Mouse (Mus musculus): ENCODE data around the gene Tecta. TPM values are rescaled to one million over a fixed set of nuclear protein-coding genes. Genes with fewer than 3 reads are reported as not detected.

Tecta gene
- polyA plus RNA-seq, 1 experiment, result 0.02 TPM

DNA sequence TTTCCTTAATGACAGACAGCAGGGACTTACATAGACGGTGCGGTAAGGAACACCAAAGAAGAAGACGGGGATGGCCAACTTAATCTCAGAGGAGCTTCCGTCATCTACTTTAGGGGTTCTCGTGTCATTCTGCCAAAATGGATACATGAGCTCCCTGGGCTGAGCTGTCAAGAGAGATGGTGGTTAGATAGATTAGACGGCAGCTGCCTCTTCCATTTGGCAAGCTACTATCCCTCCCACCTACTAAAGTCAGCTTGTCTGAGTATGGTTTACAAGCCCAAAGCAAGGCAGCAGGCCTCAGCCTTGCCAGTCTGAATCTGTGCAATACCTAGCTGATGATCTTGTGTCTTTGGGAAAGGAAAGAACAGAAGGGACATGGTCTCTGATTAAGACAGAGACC lies 4.8 kb downstream of the Tecta start:
- TF ChIP-seq TAL1 (IDR thresholded peaks at IDR 0.05; ENCODE audit: low read length), result no peak
- no peak for TF ChIP-seq GATA1 (IDR thresholded peaks at IDR 0.05; ENCODE audit: low read length)
- Histone ChIP-seq H3K4me3 (replicated peaks) (no peak overlapping the region), H3K4me1 (ENCODE audit: control insufficient read depth) (no peaks in the 10 kb centered on the region; the same call in 1 of the 2 replicates), H3K9me3 (ENCODE audit: control insufficient read depth, low read length) (no peaks in the 10 kb centered on the region), H3K27me3 (ENCODE audit: control insufficient read depth) (peaks cover 3% of the 10 kb centered on the region; the same call in 1 of the 2 replicates), H3K36me3 (ENCODE audit: control insufficient read depth) (no peaks in the 10 kb centered on the region)

DNA sequence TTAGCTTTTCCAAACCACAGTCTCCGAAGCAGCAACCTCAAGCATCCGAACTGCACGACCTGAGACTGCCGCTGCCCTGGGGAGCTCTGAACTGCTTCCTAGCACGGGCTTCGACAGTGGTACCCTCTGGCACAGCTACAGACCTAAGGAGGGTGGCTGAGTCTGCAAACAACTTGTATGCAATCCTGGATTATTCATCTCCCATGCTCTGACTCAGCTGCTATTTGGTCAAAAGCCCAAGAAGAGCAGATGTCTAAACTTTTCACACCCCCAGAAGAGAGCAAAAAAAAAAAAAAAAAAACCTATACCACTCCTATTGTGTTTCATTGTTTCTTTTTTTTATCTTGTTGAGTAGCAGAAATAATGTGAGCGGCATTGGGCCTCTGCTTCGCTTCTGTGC lies 5.4 kb downstream of the Tecta start:
- no peaks in the 10 kb centered on the region for H3K9me3 ChIP-seq (ENCODE audit: control insufficient read depth, low read length)
- no peaks in the 10 kb centered on the region; the same call in 1 of the 2 replicates for H3K4me1 ChIP-seq (ENCODE audit: control insufficient read depth)
- peaks cover 3% of the 10 kb centered on the region; the same call in 1 of the 2 replicates for H3K27me3 ChIP-seq (ENCODE audit: control insufficient read depth)
- no peak overlapping the region for H3K4me3 ChIP-seq (replicated peaks)
- no peaks in the 10 kb centered on the region for H3K36me3 ChIP-seq (ENCODE audit: control insufficient read depth)
- TF ChIP-seq TAL1 (IDR thresholded peaks at IDR 0.05; ENCODE audit: low read length) (no peak), GATA1 (IDR thresholded peaks at IDR 0.05; ENCODE audit: low read length) (no peak)

DNA sequence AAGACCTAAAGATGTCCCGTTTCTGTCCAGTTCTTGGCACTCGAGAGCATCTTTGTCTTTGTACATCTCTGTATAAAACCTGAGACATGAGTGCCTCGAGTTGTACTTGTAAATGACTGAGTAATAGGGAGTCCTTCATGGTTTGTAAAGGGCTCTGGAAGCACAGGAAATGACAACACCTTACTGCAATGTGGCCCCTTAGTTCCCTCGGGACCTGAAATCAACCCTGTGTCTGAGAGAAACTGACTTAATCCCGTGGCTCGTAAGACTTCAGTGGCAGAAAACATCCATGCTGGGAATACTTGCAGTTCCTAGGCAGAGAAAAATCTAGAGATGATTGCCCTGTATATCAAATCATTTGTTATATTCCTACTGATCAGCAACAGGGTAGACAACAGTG lies 6.8 kb downstream of the Tecta start:
- TF ChIP-seq GATA1 (IDR thresholded peaks at IDR 0.05; ENCODE audit: low read length) (no peak), TAL1 (IDR thresholded peaks at IDR 0.05; ENCODE audit: low read length) (no peak)
- H3K4me1 ChIP-seq (ENCODE audit: control insufficient read depth), result no peaks in the 10 kb centered on the region; the same call in 1 of the 2 replicates
- no peaks in the 10 kb centered on the region for H3K36me3 ChIP-seq (ENCODE audit: control insufficient read depth)
- H3K9me3 ChIP-seq (ENCODE audit: control insufficient read depth, low read length), result no peaks in the 10 kb centered on the region
- no peak overlapping the region for H3K4me3 ChIP-seq (replicated peaks)
- H3K27me3 ChIP-seq (ENCODE audit: control insufficient read depth), result peaks cover 3% of the 10 kb centered on the region; the same call in 1 of the 2 replicates

DNA sequence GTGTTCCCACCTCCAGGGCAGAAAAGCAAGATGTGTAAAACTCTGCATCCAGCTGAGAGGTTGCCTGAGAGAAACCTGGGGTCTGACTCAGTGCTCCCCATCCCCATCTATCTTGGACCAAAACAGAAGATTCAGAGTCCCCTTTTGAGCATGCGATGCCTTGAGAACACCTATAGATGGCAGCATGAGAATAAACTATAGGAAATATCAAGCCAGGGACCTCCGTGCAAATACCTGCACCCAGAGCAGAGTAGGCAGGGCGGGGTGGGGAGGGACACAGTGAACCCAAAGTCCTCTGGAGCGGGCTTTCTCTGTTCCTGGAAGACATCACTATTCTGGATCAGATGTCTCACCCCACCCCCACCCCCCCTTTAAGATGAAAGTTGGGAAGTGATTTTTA lies 11.2 kb downstream of the Tecta start:
- TF ChIP-seq GATA1 (IDR thresholded peaks at IDR 0.05; ENCODE audit: low read length), result no peak
- no peak for TF ChIP-seq TAL1 (IDR thresholded peaks at IDR 0.05; ENCODE audit: low read length)
- H3K27me3 ChIP-seq (ENCODE audit: control insufficient read depth), result no peaks in the 10 kb centered on the region
- no peaks in the 10 kb centered on the region; the same call in 1 of the 2 replicates for H3K4me1 ChIP-seq (ENCODE audit: control insufficient read depth)
- H3K9me3 ChIP-seq (ENCODE audit: control insufficient read depth, low read length), result no peaks in the 10 kb centered on the region
- H3K36me3 ChIP-seq (ENCODE audit: control insufficient read depth), result no peaks in the 10 kb centered on the region
- no peak overlapping the region for H3K4me3 ChIP-seq (replicated peaks)

DNA sequence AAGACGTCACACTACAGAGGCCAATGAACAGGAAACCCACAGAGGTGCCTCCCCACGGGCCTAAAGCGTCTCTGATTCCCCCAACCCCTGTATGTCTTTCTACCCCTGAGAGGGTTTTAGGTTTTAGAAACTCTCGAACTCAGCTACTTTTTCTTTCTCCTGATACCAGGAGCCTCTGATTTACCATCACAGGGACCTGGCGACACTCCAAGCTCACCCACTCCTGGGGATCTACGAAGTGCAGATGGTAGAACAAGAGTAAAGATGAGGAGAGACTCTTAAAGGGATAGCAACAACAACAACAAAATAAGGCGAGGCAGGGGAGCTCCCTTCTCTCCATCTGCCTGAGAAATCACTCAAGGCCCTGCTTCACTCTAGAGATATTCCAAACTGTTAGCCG lies 12.7 kb downstream of the Tecta start:
- TF ChIP-seq GATA1 (IDR thresholded peaks at IDR 0.05; ENCODE audit: low read length), result no peak
- no peak for TF ChIP-seq TAL1 (IDR thresholded peaks at IDR 0.05; ENCODE audit: low read length)
- no peaks in the 10 kb centered on the region; the same call in 1 of the 2 replicates for H3K4me1 ChIP-seq (ENCODE audit: control insufficient read depth)
- H3K36me3 ChIP-seq (ENCODE audit: control insufficient read depth), result no peaks in the 10 kb centered on the region
- no peaks in the 10 kb centered on the region for H3K9me3 ChIP-seq (ENCODE audit: control insufficient read depth, low read length)
- no peak overlapping the region for H3K4me3 ChIP-seq (replicated peaks)
- no peaks in the 10 kb centered on the region for H3K27me3 ChIP-seq (ENCODE audit: control insufficient read depth)

DNA sequence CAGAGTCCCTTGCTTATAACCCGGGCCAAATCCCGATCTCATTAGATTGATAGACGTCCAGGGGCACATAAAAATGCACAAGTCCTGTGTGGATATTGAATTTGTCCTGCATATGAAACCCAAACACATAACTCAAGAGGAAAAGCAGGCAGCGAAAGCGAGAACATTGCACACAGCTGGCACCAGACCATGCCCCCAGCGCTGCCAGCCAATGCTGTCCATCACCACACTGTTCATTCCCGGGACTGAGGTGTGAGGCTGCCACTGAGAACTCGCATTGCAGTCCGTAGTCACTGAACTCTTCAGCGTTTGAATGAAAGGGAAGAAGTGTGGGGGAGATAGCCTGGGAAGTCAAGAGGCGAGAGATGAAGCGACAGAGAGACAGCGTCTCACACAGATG lies 14.1 kb downstream of the Tecta start:
- H3K4me1 ChIP-seq (ENCODE audit: control insufficient read depth), result no peaks in the 10 kb centered on the region
- TF ChIP-seq TAL1 (IDR thresholded peaks at IDR 0.05; ENCODE audit: low read length) (no peak), GATA1 (IDR thresholded peaks at IDR 0.05; ENCODE audit: low read length) (no peak)
- H3K9me3 ChIP-seq (ENCODE audit: control insufficient read depth, low read length), result no peaks in the 10 kb centered on the region
- no peaks in the 10 kb centered on the region; the same call in 1 of the 2 replicates for H3K27me3 ChIP-seq (ENCODE audit: control insufficient read depth)
- no peaks in the 10 kb centered on the region for H3K36me3 ChIP-seq (ENCODE audit: control insufficient read depth)
- H3K4me3 ChIP-seq (replicated peaks), result no peak overlapping the region

DNA sequence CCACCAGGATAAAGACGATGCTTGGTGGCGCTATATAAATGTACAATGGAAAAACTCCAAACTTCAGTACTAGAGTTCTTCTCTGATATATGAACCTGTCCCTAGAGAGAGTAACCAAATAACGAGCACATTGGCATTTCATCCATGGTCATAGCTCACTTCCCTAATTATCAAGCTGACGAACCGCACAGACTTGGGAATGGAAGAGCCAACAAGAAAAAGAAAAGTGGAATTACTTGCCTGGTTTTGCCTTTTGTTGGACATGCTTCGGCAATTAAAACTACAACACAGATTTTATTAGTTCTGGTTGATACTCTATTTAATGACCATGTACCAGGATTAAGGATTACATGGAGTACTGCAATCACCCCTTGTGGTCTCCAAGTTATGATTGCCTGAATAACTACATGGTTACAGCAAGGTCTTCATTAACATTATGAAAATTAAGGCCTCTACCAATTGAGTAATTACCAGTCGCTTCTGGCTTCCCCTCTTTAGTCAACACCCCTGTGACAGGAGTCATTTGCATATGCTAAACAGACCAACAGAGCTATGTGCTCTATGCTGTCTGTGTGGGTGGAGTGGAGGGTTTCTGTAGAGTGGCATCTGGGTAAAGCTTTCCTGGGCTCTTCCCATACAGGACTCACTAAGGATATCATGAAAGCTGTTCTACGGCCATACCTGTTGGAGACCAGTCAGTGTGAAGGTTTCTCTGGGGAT lies 16.9 kb downstream of the Tecta start:
- H3K4me3 ChIP-seq (replicated peaks), result no peak overlapping the region
- no peaks in the 10 kb centered on the region for H3K36me3 ChIP-seq (ENCODE audit: control insufficient read depth)
- H3K9me3 ChIP-seq (ENCODE audit: control insufficient read depth, low read length), result no peaks in the 10 kb centered on the region; the same call in 1 of the 2 replicates
- no peaks in the 10 kb centered on the region for H3K4me1 ChIP-seq (ENCODE audit: control insufficient read depth)
- TF ChIP-seq TAL1 (IDR thresholded peaks at IDR 0.05; ENCODE audit: low read length) (no peak), GATA1 (IDR thresholded peaks at IDR 0.05; ENCODE audit: low read length) (no peak)
- H3K27me3 ChIP-seq (ENCODE audit: control insufficient read depth), result no peaks in the 10 kb centered on the region; the same call in 1 of the 2 replicates

DNA sequence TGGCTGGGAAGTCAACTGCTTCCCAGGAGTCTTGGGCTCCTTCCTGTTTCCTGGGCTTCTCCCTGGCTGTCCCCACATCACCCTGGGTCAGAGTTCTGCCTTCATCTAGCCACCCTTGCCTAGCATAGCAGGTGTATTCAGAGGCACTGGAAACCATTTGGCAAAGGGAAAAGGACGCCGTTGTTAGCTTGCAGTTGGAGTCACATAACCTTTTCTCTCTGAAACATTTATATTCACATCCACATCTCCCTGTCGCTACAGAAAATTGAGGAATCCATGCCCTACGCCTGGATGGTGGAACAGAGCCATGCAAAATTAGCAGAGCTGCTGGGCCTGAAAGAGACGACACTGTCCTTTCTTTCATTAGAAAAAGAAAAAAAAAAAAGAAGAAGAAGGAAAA lies 17.7 kb downstream of the Tecta start:
- Histone ChIP-seq H3K27me3 (ENCODE audit: control insufficient read depth) (no peaks in the 10 kb centered on the region; the same call in 1 of the 2 replicates), H3K9me3 (ENCODE audit: control insufficient read depth, low read length) (no peaks in the 10 kb centered on the region; the same call in 1 of the 2 replicates), H3K4me3 (replicated peaks) (no peak overlapping the region), H3K36me3 (ENCODE audit: control insufficient read depth) (no peaks in the 10 kb centered on the region), H3K4me1 (ENCODE audit: control insufficient read depth) (no peaks in the 10 kb centered on the region)
- TF ChIP-seq GATA1 (IDR thresholded peaks at IDR 0.05; ENCODE audit: low read length) (no peak), TAL1 (IDR thresholded peaks at IDR 0.05; ENCODE audit: low read length) (no peak)

DNA sequence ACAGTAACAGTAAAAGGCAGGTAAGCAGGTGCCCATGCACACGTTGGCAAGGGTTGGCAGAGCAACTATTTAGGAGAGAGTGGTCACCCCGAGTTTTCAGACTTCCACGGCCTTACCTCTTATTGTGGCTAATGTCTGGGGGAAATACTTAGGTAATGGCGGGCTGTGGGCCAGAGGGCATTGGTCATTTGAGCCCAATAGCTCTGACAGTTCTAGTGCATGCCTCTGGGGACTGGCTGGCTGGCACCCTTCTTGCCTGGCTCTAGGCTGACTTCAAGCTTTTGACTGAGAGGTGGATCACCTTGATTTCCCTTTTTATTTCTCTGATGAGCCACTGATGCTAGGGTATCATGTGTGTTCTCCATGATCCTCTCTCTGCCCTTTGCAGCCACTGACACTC lies 21.7 kb downstream of the Tecta start:
- Histone ChIP-seq H3K27me3 (ENCODE audit: control insufficient read depth) (no peaks in the 10 kb centered on the region; the same call in 1 of the 2 replicates), H3K4me1 (ENCODE audit: control insufficient read depth) (peaks cover 3% of the 10 kb centered on the region), H3K4me3 (replicated peaks) (no peak overlapping the region), H3K36me3 (ENCODE audit: control insufficient read depth) (no peaks in the 10 kb centered on the region), H3K9me3 (ENCODE audit: control insufficient read depth, low read length) (no peaks in the 10 kb centered on the region; the same call in 1 of the 2 replicates)
- TF ChIP-seq GATA1 (IDR thresholded peaks at IDR 0.05; ENCODE audit: low read length) (no peak), TAL1 (IDR thresholded peaks at IDR 0.05; ENCODE audit: low read length) (no peak)

Measured in erythroblast, embryonic 14.5 days (primary cell).